Mouse (Mus musculus): ENCODE measurements at regions not wholly inside any gene's neighbourhood (a gene's known extent, or its start where the extent isn't known, plus 50 kb on each side); places are given as distances from the start of the nearest gene placed in this dataset.

DNA sequence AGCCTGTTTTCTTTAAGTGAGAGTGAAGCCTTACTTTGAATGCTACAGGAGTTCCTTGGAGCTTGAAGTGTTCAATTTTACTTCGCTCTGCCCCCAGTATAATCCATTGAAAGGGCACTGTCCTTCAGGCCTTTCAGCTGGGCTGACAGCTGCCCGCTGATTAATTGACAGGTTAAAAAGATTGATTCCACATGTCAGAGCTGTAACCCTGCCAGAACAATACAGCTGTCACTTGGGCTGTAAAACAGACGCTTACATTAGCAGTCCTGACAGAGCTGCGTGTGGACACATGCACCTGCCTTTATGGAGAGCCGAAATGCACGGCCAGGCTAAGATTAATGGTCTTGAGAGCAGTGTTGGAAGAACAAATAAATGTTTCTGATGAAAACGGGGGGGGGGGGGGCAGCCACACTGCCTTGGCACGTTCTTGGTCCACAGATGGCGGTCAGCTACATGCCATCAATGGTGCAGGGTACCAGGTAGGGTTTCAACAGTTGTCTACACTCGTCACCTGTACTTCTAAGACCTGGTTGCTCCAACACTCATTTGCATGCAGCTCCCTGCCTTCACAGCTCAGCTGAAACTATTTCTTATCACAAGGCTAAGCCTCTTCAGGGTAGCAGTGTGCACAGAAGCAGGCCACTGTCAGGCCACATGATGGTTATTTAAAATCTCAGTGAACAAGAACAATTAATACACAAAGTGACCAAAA, 407.3 kb downstream of the Gm45692 start:
- no peak for DNase-seq

DNA sequence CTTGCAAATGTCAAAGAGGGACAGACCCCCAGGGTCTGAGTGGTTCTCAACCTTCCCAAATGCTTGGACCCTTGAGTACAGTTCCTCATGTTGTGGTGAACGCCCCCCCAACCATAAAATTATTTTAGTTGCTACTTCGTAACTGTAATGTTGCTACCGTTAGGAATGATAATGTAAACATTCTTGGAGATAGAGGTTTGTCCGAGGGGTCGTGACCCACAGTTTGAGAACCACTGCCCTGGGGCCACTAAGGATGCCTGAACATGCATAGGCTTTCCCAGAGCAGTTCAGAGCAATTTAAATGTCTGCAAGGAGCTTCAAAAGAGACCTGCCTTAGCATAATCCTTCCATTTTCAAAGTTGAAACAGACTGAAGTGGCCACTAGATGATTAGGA, 407.8 kb downstream of the Gm45692 start:
- no peak for DNase-seq

DNA sequence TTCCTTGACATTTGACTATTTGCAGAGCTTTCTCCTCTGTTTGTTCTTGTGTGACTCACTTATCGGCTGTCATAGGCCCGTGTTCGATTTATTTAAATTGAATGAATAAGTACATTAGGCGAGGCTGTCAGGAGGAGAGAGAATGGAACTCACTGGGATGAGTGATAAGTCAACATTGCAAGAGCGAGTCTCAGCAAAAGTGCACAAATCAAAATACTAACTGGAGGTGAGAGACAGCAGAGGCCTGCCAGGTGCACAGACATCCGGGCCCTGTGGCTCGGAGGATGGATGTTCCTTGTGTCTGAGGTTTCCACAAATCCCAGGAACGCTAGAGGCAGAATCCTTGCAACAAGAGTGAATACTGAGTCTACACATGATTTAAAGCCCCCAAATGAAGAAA, 410.6 kb downstream of the Gm45692 start:
- DNase-seq: no peak

DNA sequence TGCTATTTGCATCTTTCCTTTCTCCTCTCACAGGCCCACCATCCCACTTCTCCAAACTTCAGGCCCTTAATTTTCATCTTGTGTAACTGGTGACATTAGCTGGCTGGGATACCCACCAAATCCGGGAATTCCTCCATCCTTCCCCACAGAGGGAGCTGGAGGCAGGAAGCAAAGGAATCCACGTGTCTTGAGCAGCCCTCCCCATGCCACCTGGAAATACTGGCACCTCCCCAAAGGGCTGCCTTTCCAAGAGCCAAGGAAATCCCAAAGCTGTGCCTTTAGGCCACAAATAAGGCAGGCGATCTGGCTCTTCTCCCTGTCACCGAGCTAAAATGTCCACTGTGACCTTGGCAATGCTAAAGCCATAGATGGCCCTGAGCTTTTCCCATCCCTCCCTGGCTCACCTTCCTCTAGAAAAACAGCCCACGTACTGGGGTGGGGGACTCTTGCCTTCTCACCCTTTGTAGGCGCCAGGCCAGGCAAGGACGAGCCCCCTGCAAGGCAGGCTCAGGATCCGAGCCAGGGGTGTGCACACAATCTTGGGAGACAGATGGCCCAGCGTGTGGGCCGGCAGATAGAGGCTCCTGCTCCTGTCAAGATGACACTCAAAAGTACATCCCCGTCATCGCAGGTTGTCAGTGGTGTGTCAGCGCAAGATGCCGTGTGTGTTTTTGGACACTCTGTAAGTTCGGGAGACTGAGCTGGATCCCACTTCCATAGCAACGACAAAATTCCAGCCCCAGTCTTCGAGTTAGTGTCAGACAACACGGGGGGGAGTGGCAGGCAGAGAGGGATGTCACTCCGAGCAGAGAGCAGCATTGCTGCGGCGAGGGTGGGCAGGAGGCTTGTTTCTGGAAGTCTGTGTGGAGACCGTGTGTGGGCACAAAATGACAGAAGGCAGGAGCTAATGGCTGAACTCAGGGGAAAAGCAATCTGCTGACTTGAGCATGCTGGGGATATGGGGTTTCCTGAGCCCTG, 414.4 kb downstream of the Gm45692 start:
- DNase-seq: no peak

DNA sequence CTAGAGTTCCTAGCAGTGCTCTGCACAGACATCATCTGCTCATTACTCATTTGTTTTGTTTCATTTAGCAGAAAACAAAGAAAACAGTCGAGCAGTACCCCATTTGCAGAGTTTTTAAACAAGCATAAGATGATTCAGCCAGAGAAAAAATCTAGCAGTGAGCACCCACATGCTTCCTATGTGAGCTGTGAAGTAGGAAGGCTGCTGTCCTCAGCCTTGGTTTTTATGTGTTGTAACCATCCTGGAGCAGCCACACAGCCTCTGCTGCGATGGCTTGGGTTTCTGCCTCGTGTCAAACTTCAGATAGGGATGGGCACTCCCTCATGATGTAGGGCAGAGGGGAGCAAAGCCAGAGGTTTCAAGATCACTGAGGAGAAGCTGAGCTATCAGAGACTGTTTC, 416.5 kb downstream of the Gm45692 start:
- DNase-seq: no peak

DNA sequence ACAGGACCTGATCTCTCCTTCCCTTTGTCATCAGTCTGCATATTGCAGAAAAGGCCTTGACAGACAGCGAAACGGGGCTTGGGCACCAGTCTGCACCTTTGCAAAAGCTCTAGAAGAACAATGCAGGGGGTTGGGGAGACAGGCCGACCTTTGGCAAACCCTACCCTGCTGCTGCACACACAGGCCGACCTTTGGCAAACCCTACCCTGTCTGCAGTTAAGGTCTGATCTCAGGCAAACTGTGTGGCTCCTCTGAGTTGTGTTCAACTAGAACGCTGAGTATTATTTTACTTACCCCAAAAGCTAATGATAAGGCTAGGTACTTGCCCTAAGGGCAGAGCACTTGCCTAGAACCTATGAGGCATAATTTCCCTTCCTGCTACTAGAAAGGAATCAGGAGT, 423.4 kb upstream of the Zfp703 start:
- DNase-seq: no peak

DNA sequence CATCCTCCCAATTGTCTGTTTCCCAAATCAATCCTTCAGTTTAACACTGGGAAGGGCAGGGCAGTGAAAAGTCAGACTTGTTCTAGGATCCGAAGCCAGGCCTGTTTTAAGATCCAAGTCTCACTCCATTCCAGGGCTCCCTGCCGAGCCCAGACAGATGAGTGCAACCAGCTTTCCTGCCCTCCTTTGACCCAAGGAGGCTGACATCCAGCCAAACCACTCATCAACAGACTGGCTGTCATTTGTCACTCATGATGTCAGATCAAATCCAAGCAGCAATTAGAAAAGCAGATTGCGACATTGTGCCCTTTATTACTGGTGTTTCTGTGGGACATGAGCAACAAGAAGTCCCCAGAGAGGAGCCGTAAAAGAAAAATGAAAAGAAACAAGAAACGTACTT, 417.9 kb upstream of the Zfp703 start:
- peak; percentile 6 for DNase-seq

DNA sequence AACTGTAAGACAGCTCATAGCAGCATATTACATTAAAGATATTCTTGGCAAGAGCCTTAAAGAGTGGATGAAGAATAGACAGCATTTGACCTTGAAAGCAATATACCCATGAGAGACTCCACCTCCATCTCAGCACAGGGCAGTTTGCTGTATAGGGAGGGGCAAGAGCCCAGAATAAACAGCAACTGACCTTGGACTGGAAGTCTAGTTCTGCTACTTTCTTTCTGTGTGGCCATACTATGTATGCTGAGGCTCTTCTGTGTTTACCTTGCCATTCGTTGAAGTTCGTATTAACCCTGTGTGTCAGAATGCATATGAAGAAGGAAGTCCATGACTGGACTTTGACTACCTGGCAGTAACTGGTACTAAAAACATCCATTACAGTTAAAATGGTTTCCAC, 414.0 kb upstream of the Zfp703 start:
- no peak for DNase-seq

DNA sequence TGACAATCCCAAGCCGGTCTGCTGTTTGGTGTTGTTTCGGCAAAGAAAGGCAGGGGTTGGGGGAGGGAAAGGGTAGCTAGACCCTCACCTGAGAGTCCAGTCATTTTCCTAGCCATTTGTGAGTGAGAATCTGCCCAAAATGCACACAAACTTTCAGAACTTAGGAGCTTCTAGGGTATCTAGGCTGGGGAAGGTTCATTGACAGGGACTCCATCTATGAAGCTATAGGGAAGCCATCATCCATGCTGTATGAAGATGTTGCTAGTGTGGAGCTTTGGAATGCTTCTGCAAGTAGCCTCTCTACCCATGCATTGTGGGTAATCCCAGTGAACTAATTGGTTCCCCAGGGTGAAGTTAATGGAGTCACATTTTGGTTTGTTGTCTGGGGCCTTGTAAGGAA, 412.9 kb upstream of the Zfp703 start:
- DNase-seq: no peak

DNA sequence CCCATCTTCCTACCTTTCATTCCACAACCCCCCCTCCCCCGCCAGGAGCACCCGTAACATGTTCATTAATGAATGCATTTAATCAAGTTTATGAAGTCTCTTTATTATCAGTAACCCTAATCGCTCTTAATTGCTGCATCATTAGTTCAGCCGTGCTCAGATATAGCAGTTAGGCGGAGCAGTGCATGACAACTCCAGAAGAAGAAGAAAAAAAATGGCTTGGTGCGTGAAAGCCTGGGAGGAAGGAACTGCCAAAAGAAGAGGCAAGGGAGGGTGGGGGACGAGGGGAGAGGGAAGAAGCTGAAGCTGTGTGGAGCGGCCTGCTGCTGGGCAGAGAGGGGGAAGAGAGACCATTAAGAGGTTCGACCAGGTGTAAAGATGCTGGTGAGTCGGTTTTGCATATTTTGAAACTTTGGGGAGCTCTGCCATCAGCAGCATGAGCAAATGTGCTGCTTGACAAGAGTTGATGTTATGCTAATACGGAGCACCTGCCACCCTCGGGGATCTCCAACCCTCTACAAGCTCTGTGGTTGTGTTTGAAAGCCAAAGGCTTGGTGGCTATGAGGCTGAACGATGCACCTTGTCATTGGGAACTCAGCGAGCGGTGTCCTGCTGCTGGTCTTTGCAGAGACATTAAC, 408.6 kb upstream of the Zfp703 start:
- DNase-seq: no peak

DNA sequence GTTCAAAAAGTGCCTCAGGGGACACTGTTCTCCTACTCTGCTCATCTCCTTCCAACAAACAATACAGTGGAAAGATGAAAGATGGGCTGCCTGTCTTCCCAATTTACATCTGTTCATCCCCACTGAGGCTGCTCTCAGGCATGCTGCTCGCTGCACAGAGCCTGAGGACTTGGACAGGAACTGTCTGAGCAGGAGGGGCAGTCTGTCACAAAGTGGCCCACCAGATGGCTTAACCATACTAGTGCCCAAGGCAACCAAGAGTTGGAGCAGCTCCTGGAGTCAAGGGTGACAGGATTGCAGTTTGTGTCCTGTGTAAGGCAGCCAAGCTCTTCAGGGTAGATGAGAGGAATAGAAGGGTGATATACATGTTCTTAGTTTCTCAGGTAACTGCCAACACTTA, 388.3 kb upstream of the Zfp703 start:
- DNase-seq: no peak

DNA sequence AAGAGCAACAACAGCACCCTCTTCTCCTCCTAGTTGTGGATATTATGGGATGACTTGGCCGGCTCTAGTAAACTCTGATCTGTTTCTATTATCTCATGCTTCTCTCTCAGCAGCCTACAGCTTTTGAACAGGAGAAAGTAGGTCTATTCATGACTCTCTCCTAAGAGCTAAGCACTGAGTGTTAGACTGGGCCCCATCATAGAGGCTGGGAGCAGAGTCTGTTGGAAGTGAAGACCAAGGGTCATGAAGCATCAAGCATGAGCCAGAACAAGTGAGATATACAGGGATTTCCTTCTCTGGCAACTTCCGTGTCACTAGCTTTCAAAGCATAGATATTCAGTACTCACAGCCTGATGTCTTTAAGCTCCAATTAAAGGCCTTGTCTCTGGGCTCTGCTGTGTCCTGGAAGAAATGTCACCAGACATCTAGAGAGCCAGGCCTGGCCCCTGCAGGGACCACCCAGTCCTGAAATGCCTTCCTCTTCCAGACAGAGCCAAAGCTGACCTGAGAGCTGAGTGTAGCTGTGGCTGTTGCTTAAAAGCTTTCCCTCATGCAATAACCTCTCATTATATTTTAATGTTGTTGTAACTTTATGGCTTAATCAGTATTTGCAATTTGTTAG, 386.4 kb upstream of the Zfp703 start:
- DNase-seq: no peak

DNA sequence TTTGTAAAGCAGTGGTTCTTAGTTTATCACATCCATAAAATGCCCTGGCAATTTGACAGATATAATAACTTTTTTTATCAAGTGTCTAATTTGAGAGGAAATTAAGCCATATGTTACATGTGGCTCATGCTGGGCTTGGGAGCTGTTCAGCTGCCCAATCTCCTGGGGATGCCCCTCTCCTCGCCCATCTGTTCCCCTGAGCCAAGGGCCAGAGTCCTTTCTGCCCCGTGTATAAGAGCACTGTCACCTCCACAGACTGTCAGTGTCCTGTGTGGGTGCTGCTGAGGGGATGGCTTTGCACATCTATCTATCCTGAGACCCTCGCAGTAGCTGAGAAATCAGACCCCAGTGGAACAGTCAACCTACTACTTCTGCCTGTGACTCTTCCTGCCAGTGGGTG, 385.9 kb upstream of the Zfp703 start:
- no peak for DNase-seq

DNA sequence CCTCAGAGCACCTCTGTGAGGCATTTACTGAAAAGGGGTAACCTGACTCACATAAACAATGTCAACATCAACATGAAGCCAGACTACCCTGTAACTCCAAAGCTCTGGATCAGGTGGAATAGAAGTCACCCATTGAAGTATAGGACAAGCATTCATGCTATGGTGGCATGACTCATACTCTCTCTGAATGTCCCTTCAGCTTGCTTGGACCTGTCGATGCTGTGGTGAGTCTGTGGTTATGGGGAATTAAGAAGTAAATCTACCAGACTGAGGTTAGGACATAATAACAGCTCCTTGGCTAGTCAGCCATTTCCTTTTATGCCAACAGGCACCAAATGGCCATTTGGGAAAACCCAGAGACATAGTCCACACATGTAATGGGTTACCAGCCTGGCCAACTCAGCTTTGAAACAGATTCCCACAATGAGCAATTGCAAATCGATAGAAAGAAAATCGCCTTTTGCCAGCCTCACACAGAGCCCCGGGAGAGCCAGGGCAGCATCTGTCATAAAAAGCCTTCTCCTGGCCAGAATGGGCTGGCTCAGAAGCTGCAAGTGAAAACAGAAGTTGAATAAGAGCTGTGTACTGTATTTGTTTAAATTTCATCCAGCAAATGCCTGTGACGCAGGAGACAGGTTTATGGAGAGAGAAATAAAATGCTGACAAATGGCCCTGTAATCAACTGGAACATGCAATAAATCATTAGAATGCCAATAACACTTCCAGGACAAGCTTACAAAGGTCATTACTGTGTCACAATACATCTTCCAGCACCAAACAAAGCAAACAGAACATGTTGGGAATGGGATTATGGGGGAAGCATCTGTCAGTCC, 383.4 kb upstream of the Zfp703 start:
- peak; percentile 9 for DNase-seq

DNA sequence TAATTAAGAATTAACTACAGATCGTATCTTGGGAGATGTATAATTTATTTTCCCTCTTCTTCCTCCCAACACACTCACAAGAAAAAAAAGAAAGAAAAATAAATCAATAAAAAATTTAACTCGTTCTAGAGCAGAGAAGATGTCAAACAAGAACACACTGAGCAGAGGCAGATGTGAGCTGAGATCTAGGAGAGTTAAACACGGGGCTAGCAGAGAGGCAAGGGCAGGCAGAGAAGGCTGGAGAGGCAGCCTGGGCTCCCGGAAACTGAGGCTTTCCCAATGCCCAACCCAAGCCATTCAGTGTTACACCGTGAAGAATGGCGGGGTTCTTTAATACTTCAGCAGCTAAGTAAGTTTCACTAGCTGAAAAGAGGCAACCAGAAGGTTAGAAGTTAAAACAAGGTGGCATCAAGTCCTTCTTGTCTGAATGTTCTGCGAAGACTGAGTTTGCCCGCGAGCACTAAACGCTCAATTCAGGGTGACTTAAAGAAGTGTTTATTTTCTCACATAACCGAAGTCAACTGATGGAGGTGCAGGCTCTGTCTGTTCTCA, 382.7 kb upstream of the Zfp703 start:
- no peak for DNase-seq

DNA sequence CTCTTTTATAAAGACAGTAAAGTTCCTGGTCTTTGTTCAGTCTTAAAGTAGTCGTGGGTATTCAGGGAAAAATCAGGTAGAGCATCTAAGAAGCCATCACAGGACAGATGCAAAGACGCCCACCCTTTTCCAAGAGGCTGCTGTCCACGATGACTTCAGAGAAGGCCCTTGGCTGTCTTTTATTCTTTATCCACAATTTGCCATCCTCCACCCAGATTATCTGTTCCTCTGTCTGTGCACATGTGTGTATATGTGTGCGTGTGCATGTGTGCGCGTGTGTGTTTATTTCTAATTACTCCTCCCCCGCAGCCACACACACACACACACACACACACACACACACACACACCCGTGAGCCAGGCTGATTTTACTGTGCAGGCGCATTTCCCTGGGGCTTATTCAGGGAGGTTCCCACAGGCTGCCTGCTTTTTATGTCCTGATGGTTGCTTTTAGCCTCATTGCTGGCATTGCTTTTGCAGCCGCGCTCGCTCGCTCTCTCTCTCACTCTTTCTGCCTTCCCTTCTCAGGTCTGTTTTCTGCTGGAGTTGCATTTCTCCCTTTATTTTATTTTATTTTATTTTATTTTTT, 381.6 kb upstream of the Zfp703 start:
- DNase-seq: no peak

DNA sequence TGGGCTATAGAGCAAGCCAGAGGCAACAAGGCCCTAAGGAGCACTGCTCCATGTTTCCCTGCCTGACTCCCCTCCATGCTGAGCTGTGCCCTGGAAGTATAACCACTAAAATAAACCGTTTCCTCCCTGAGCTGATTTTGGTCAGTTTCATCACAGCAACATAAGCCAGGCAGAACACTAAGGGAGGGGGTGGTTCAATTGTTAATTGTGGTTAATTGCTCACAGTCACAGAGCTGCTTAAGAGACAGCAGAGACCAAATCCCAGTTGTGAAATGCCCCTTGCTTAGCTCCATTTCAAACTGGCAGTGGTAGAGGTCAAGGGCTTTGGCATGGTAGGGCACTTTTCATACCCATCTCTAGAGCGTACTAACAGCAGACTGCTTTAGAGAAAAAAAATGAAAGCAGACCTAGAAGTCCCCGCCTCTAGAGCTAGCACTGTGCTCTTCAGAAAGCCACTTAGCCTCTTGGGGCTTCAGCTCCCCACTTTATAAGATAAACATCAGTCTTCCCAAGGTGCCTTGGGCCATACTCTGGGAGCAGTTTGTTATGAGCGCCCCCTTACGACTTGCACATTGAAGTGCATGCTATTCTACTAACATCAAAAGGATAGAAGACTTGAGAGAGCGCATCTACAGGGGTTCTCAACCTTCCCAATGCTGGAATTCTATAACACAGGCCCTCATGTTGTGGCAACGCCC, 380.3 kb upstream of the Zfp703 start:
- DNase-seq: no peak

DNA sequence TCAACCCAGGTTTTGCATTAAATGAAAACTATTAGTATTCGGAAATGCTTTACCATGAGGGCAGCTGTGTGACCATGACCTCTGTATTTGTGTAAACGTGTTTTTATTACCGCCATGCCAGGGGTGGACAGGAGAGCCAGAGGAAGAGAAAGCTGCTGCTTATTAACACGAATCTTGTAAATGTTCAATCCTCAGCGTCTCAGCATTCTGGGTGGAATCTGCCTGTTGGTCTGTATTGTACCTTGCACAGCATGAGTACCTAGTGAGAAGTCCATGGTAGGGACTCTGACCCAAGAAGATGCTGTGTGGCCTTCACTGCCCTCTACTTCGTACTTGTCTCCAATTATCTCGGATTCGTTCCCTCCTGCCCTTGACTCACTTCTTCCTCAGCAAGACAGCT, 378.6 kb upstream of the Zfp703 start:
- peak; percentile 84 for DNase-seq

DNA sequence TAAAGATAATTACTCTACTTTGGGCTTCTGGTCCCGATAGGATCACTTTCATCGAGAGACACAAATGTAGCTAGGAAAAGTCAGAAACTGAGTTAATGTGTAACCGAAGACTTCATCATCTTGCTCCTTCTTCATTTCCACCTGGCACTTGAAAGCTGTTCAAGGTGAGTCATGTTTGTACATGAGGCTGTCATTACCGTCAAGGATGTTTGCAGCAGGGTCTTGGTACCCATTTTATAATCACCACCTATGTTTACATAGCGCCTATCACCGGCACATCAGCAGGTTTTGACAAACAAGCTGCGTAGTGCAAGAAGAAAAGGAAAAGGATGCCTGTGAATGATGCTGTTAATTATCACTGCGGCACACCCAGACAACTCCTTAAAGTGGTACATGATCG, 377.0 kb upstream of the Zfp703 start:
- no peak for DNase-seq

DNA sequence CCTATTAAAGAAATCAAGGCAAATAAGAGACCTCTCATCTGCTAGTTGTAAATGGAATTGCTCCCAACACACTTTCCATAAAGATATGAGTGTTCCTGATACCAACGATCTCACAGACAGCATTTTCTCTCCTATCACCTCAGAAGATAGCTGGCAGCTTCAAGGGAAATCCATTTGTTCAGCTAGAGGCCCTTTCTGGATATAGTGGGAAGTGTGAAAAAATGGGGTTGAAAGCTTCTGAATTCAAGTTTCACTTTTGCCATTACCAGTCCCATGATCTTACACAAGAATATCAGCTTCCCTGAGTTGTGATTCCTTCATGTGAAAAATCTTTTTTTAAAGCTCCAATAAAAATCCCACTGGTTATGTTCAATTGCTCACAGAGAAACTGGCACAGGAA, 369.1 kb upstream of the Zfp703 start:
- no peak for DNase-seq

DNA sequence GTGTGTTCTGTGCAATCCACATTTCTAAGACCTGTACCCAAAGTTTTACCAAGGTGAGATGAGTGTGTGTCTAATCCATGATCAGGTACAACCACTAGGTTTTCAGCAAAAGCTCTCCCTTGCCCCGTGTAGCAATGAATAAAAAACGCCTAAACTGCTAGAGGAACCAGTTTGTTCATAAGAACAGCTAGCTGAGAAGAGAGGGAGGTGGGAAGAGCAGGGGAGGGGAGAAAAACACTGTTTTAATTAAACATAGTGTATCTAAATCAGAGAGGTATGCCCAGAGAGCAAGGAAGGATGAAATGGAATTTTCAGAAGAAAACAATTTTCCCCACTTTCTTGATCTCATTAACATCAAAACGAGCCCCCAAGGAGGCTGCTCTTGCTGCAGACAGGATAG, 368.5 kb upstream of the Zfp703 start:
- no peak for DNase-seq

Data from kidney, adult 9 months (tissue).